Mouse (Mus musculus) kidney, postnatal 0 days (tissue): Measurements from ENCODE around the gene Abhd17b. TPM values are rescaled to one million over a fixed set of nuclear protein-coding genes. Genes with fewer than 3 reads are reported as not detected.

Experiments used
- ATAC-seq: fragments of 200-750 bp; cut with Nextera tagmentation; replicated peaks from 2 replicates; pipeline ENCODE4 v1.8.0; 2017; ENCODE audit warnings: low read depth, moderate number of reproducible peaks, moderate TSS enrichment, moderate library complexity; ENCODE audit not compliant: low FRiP score
- DNase-seq: peaks from one replicate; pipeline ENCODE4 v3.0.0-alpha.2; 2016; ENCODE audit warnings: low spot score
- H3K27ac ChIP-seq: fragments of 300-500 bp; sonication (generic); 2 replicates; pipeline ENCODE4 v1.5.1; 2014; ENCODE audit warnings: mild to moderate bottlenecking
- H3K27me3 ChIP-seq: fragments of 300-500 bp; sonication (generic); 2 replicates; pipeline ENCODE4 v1.6.1; 2014; ENCODE audit warnings: low read length, mixed read lengths; ENCODE audit not compliant: insufficient read depth
- H3K36me3 ChIP-seq: fragments of 300-500 bp; sonication (generic); 2 replicates; pipeline ENCODE4 v1.6.1; 2014; ENCODE audit warnings: low read length, mixed read lengths; ENCODE audit not compliant: insufficient read depth
- H3K4me1 ChIP-seq: fragments of 300-500 bp; sonication (generic); replicated peaks from 2 replicates; pipeline ENCODE4 v1.6.1; 2014; ENCODE audit warnings: antibody characterized with exemption, low read length, mixed read lengths; ENCODE audit not compliant: insufficient read depth
- H3K4me2 ChIP-seq: fragments of 300-500 bp; sonication (generic); 2 replicates; pipeline ENCODE4 v1.6.1; 2014; ENCODE audit warnings: mild to moderate bottlenecking, low read length, moderate library complexity, mixed read lengths
- H3K4me3 ChIP-seq: fragments of 300-500 bp; sonication (generic); replicated peaks from 2 replicates; pipeline ENCODE4 v1.5.1; 2014; ENCODE audit warnings: low read depth, low read length
- H3K9ac ChIP-seq: fragments of 300-500 bp; sonication (generic); 2 replicates; pipeline ENCODE4 v1.6.1; 2014; ENCODE audit warnings: low read depth, low read length
- H3K9me3 ChIP-seq: fragments of 300-500 bp; sonication (generic); replicated peaks from 2 replicates; pipeline ENCODE4 v1.6.1; 2016; ENCODE audit warnings: low read length, inconsistent platforms, mixed read lengths
- CTCF ChIP-seq: IDR thresholded peaks from 2 replicates; pipeline ENCODE4 v1.5.1; 2016; ENCODE audit warnings: antibody characterized with exemption, low read depth, mild to moderate bottlenecking, moderate library complexity
- WGBS: fragments of 180-500 bp; shearing (Covaris S2); extraction: QIAGEN DNeasy Blood & Tissue Kit; methylation state at CpG from one replicate; pipeline ENCODE4 v1.1.7; 2014; 5-methylcytosine and 5-hydroxymethylcytosine counted together
- polyA plus RNA-seq: library from polyadenylated mRNA; unstranded; fragments of >200 nt; fragmentation: Nextera tagmentation; extraction: Ambion mirVana; gene quantifications from 2 replicates; pipeline ENCODE4 v1.2.1, GENCODE M21; 2015

Abhd17b gene
- polyA plus RNA-seq, result 42.9 and 45.3 TPM in 2 replicates

DNA sequence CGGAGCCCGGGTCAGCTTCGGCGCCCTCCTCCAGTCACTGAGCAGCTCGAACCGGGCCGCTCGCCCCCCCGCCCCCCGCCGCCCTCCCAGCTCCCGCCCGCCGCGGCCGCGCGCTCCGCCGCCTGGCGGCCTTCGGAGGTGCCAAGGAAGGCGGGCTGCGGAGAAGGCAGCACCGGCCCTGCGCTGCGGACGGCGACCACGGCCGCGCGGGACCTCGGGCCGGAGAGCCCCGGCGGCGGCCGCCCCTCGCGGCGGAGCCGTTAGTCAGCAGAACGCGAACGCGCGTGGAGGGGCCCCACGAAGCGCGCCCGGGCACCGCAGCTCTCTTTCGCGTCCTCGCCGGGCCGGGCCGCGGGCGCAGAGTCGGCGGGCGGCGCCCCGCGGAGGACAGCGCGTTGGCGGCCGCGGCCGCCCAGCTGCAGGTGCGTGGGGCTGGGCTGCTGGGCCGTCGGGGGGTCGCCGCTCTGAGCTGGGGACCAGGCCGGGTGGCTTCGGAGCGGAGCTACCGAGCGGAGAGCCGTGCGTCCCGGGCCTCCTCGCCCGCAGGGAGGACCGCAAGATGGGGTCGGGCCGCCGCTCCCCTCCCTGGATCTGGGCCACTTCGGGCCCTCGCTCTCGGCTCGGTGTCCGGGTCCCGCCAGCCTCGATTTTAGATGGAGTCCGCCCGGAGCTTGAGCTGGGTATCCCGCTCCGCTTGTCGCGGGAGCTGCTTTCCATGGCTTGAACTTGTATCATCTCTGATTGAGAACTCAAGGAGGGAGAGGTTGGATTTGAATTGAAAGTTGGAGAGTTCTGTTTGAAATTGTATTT, at the start of gene Abhd17b:
Gene Abhd17b, plus strand, starts transcription at position 14 of the 810 bp plus-strand sequence.
- no peaks in the 10 kb centered on the region for H3K27me3 ChIP-seq
- no peaks in the 10 kb centered on the region for H3K9me3 ChIP-seq
- peak within 1 kb of the TSS; percentile 88 for H3K4me3 ChIP-seq
- H3K36me3 ChIP-seq, result no peaks in the 10 kb centered on the region
- WGBS, result under 1% methylated on average over 82 of the region's 105 CpGs
- peak; percentile 55 for DNase-seq
- peak; percentile 40; the same call in 1 of the 2 replicates for ATAC-seq
- H3K4me2 ChIP-seq, result peak within 1 kb of the TSS; percentile 73
- peak within 1 kb of the TSS; percentile 97 for H3K9ac ChIP-seq
- peaks cover 6% of the 10 kb centered on the region for H3K4me1 ChIP-seq
- H3K27ac ChIP-seq, result peak within 1 kb of the TSS; percentile 99
- TF ChIP-seq CTCF, result peak; percentile 38; the same call in 1 of the 2 replicates

DNA sequence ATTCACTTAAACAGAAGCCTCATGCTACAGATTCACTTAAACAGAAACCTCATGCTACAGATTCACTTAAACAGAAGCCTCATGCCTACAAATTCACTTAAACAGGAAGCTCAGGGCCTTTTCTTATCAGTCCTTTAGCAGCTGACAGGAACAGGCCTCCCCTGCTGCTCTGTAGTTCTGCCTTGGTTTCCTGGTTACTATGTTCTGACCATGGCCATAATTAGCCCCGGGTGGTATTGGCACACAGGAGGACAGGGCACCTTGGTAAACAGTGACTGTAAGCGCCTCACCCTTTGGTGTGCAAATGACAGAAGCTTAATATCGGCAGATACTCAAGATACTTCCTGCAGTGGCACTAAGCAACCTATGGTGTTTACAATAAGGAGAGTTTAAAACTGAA, 49.1 kb upstream of the Abhd17b start:
- H3K9me3 ChIP-seq, result no peaks in the 10 kb centered on the region
- 72% methylated on average over 3 of the region's 3 CpGs for WGBS
- TF ChIP-seq CTCF, result no peak
- no peaks in the 10 kb centered on the region for H3K27me3 ChIP-seq
- no peak overlapping the region for H3K9ac ChIP-seq
- no peaks in the 10 kb centered on the region for H3K36me3 ChIP-seq
- H3K4me3 ChIP-seq, result no peak overlapping the region
- H3K4me2 ChIP-seq, result no peak overlapping the region
- no peaks in the 10 kb centered on the region for H3K4me1 ChIP-seq
- DNase-seq, result peak; percentile 4
- ATAC-seq, result no peak
- H3K27ac ChIP-seq, result no peak overlapping the region

DNA sequence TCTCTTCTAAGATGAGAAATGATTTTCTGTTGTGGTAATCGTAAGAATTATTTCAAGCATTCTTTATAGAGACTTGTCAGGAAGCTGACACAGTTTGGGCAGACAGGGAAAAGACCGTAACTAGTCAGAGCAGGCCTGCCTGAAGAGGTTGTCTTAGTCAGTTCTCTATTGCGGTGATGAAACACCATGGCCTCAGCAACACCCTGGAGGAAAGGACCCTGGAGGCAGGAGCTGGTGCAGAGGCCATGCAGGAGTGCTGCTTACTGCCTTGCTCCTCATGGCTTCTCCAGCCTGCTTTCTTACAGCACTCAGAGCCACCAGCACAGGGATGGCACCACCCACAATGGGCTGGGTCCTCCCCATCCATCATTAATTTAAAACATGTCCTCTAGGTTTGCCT, 47.7 kb upstream of the Abhd17b start:
- no peak overlapping the region for H3K9ac ChIP-seq
- H3K4me2 ChIP-seq, result no peak overlapping the region
- H3K9me3 ChIP-seq, result no peaks in the 10 kb centered on the region
- no peak for DNase-seq
- no peaks in the 10 kb centered on the region for H3K27me3 ChIP-seq
- no peaks in the 10 kb centered on the region for H3K4me1 ChIP-seq
- TF ChIP-seq CTCF, result no peak
- WGBS, result 80% methylated on average over 3 of the region's 3 CpGs
- H3K4me3 ChIP-seq, result no peak overlapping the region
- H3K27ac ChIP-seq, result no peak overlapping the region
- H3K36me3 ChIP-seq, result no peaks in the 10 kb centered on the region
- no peak for ATAC-seq

DNA sequence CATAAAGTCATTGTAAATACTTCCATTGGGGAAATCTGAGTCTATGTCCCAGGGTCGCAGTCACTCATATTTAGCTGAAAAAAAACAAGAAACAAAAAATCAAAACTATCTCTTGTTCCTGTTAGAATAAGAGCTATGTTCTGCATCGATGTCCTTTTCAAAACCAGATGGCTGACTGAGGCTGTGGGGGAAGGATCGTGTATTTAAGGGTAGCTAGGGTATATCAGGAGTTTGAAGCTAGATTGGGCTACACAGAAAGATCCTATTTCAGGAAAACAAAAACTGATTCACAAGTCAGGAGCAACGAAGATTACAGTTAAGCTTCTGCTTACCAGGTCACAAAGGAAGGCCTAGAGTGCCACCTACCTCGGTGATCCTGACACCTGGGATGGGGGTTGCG, 42.7 kb upstream of the Abhd17b start:
- ATAC-seq (no peak), DNase-seq (no peak)
- Histone ChIP-seq H3K36me3 (no peaks in the 10 kb centered on the region), H3K9ac (no peak overlapping the region), H3K4me3 (no peak overlapping the region), H3K9me3 (no peaks in the 10 kb centered on the region), H3K4me1 (no peaks in the 10 kb centered on the region), H3K27ac (no peak overlapping the region), H3K4me2 (no peak overlapping the region), H3K27me3 (no peaks in the 10 kb centered on the region)
- no peak for TF ChIP-seq CTCF
- WGBS, result 78% methylated on average over 6 of the region's 6 CpGs

DNA sequence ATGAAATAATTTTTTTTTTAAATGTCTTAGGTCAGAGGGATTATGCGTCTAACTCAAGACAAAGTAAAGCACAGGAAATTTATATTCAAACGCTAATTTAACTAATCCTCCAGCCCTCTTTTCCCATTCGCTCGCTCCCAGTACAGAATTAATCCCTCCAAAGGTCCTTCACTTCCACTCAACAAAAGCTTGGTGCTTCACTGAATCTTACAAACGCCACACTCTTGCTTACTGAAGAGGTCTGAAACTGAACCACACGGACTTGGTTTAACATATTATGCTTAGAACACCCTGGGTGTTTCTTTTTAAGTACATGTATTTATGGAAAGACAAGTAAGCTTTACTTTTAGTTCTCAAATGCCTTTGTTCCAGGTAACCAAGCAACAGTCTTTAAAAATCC, 41.7 kb upstream of the Abhd17b start:
- Histone ChIP-seq H3K4me2 (no peak overlapping the region), H3K27me3 (no peaks in the 10 kb centered on the region), H3K9ac (no peak overlapping the region), H3K9me3 (no peaks in the 10 kb centered on the region), H3K27ac (no peak overlapping the region), H3K4me1 (no peaks in the 10 kb centered on the region), H3K4me3 (no peak overlapping the region), H3K36me3 (no peaks in the 10 kb centered on the region)
- no peak for DNase-seq
- no peak for TF ChIP-seq CTCF
- 78% methylated on average over 6 of the region's 6 CpGs for WGBS
- ATAC-seq, result no peak

DNA sequence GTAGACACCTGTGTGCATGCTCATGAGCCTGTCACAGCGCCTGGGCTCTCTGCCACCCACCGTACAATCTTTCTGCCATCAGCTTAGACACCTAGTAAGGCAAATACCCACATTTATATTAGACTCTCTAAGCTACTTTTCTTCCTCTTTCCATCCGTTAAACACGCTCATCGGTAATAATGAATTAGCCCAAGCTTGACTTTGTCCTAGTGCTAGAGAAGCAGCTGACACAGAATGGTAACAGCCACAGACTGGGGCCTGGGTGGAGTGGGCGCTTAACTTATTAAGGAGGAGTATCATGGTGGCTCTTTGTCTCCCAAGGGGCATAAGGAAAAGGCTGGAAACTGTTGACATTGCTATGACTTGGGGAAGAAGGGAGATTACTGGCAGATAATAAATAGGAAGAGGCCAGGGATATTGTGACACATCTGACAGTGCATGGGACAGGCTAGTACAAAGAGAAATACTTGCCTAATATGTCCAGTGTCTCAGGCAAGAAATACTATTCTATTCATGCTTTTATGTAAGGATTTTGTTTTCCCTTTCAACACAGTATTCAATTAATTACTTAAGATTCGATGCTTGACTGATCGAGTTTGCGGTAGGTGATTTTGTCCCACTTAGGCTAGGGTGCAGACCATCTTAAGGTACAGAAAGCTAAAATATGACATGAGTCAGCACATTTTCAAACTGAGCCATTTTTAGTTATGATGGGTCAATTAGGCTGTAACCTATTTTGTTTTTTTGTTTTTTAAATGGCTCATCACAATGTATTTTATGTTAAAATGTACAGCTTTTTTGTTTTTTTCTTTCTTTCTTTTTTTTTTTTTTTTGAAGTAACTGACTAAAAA, 41.0 kb upstream of the Abhd17b start:
- ATAC-seq (no peak), DNase-seq (no peak)
- Histone ChIP-seq H3K36me3 (no peaks in the 10 kb centered on the region), H3K9me3 (no peaks in the 10 kb centered on the region), H3K27me3 (no peaks in the 10 kb centered on the region), H3K9ac (no peak overlapping the region), H3K4me1 (no peaks in the 10 kb centered on the region), H3K27ac (no peak overlapping the region), H3K4me3 (no peak overlapping the region), H3K4me2 (no peak overlapping the region)
- no peak for TF ChIP-seq CTCF
- 85% methylated on average over 9 of the region's 9 CpGs for WGBS
